Mouse (Mus musculus) stomach, embryonic 14.5 days (tissue): ENCODE results near the gene Ptprr. TPM values are rescaled to one million over a fixed set of nuclear protein-coding genes. Genes with fewer than 3 reads are reported as not detected.

Experiments used
- ATAC-seq: fragments of 200-750 bp; cut with Nextera tagmentation; 2 replicates; pipeline ENCODE4 v1.8.0; 2017; ENCODE audit warnings: low read depth, moderate TSS enrichment; ENCODE audit not compliant: insufficient number of reproducible peaks, insufficient read depth, low FRiP score
- H3K27ac ChIP-seq: fragments of 300-500 bp; sonication (generic); 2 replicates; pipeline ENCODE4 v1.5.1; 2014; ENCODE audit warnings: mild to moderate bottlenecking, low read length, moderate library complexity, mixed read lengths
- H3K27me3 ChIP-seq: fragments of 300-500 bp; sonication (generic); 2 replicates; pipeline ENCODE4 v1.6.1; 2014; ENCODE audit warnings: low read length, control low read depth, mixed read lengths; ENCODE audit not compliant: control insufficient read depth, insufficient read depth
- H3K36me3 ChIP-seq: fragments of 300-500 bp; sonication (generic); 2 replicates; pipeline ENCODE4 v1.6.1; 2014; ENCODE audit warnings: mild to moderate bottlenecking, control low read depth, low read length, moderate library complexity, mixed read lengths; ENCODE audit not compliant: control insufficient read depth, insufficient read depth
- H3K4me1 ChIP-seq: fragments of 300-500 bp; sonication (generic); 2 replicates; pipeline ENCODE4 v1.6.1; 2014; ENCODE audit warnings: low read length, control low read depth, mixed read lengths; ENCODE audit not compliant: control insufficient read depth, insufficient read depth
- H3K4me2 ChIP-seq: fragments of 300-500 bp; sonication (generic); replicated peaks from 2 replicates; pipeline ENCODE4 v1.6.1; 2014; ENCODE audit warnings: low read depth, low read length, control low read depth
- H3K4me3 ChIP-seq: fragments of 300-500 bp; sonication (generic); 2 replicates; pipeline ENCODE4 v1.5.1; 2014; ENCODE audit warnings: low read depth, low read length, control low read depth
- H3K9ac ChIP-seq: fragments of 300-500 bp; sonication (generic); replicated peaks from 2 replicates; pipeline ENCODE4 v1.6.1; 2014; ENCODE audit warnings: low read depth, mild to moderate bottlenecking, control low read depth, low read length, moderate library complexity, mixed read lengths
- H3K9me3 ChIP-seq: fragments of 300-500 bp; sonication (generic); 2 replicates; pipeline ENCODE4 v1.6.1; 2016; ENCODE audit warnings: low read depth, low read length, control low read depth; ENCODE audit not compliant: control insufficient read depth
- WGBS: fragments of 180-500 bp; shearing (Covaris S2); extraction: QIAGEN DNeasy Blood & Tissue Kit; methylation state at CpG from one replicate; pipeline ENCODE4 v1.1.7; 2014; 5-methylcytosine and 5-hydroxymethylcytosine counted together
- polyA plus RNA-seq: library from polyadenylated mRNA; unstranded; fragments of >200 nt; fragmentation: Nextera tagmentation; extraction: Ambion mirVana; gene quantifications from 2 replicates; pipeline ENCODE4 v1.2.1, GENCODE M21; 2014

Ptprr gene
- polyA plus RNA-seq, 1 experiment from 2014 or later, result 2.3 TPM

GRCm38 (mm10) chr10:116191724-116192123 lies 173.7 kb downstream of the Ptprr start:
- no peak overlapping the region for H3K9ac ChIP-seq
- 85% methylated on average over 2 of the region's 2 CpGs for WGBS
- no peak overlapping the region for H3K27ac ChIP-seq
- no peaks in the 10 kb centered on the region for H3K4me1 ChIP-seq
- no peaks in the 10 kb centered on the region for H3K36me3 ChIP-seq
- no peak for ATAC-seq
- H3K9me3 ChIP-seq, result no peaks in the 10 kb centered on the region
- H3K4me3 ChIP-seq, result no peak overlapping the region
- H3K27me3 ChIP-seq, result no peaks in the 10 kb centered on the region
- no peak overlapping the region for H3K4me2 ChIP-seq

GRCm38 (mm10) chr10:116192293-116192692 lies 174.3 kb downstream of the Ptprr start:
- no peaks in the 10 kb centered on the region for H3K36me3 ChIP-seq
- no peak overlapping the region for H3K4me3 ChIP-seq
- no peaks in the 10 kb centered on the region for H3K4me1 ChIP-seq
- WGBS, result 68% methylated on average over 8 of the region's 8 CpGs
- H3K9me3 ChIP-seq, result no peaks in the 10 kb centered on the region
- no peak overlapping the region for H3K9ac ChIP-seq
- H3K27ac ChIP-seq, result no peak overlapping the region
- no peak for ATAC-seq
- no peak overlapping the region for H3K4me2 ChIP-seq
- no peaks in the 10 kb centered on the region for H3K27me3 ChIP-seq

- H3K4me3 ChIP-seq, result no peak overlapping the region
- H3K9ac ChIP-seq, result no peak overlapping the region
- H3K4me2 ChIP-seq, result no peak overlapping the region
- no peaks in the 10 kb centered on the region for H3K27me3 ChIP-seq
- 51% methylated on average over 8 of the region's 8 CpGs for WGBS
- no peaks in the 10 kb centered on the region for H3K4me1 ChIP-seq
- H3K36me3 ChIP-seq, result no peaks in the 10 kb centered on the region
- H3K9me3 ChIP-seq, result no peaks in the 10 kb centered on the region
- H3K27ac ChIP-seq, result no peak overlapping the region
- no peak for ATAC-seq
These were observed 176.4 kb downstream of the Ptprr start for GRCm38 (mm10) chr10:116194409-116194808.

GRCm38 (mm10) chr10:116196596-116197415 lies 178.8 kb downstream of the Ptprr start:
- Histone ChIP-seq H3K9ac (no peak overlapping the region), H3K4me2 (no peak overlapping the region), H3K9me3 (no peaks in the 10 kb centered on the region), H3K36me3 (no peaks in the 10 kb centered on the region), H3K27me3 (no peaks in the 10 kb centered on the region), H3K4me1 (0 out of 2 replicates have a peak, but pooled peaks cover 2% of the 10 kb centered on the region), H3K4me3 (no peak overlapping the region), H3K27ac (no peak overlapping the region)
- 22% methylated on average over 14 of the region's 14 CpGs for WGBS
- ATAC-seq, result no peak

- no peak overlapping the region for H3K27ac ChIP-seq
- 16% methylated on average over 4 of the region's 4 CpGs for WGBS
- no peak overlapping the region for H3K4me2 ChIP-seq
- 0 out of 2 replicates have a peak, but pooled peaks cover 2% of the 10 kb centered on the region for H3K4me1 ChIP-seq
- no peak; the same call in 1 of the 2 replicates for ATAC-seq
- no peaks in the 10 kb centered on the region for H3K36me3 ChIP-seq
- H3K9ac ChIP-seq, result no peak overlapping the region
- no peaks in the 10 kb centered on the region for H3K9me3 ChIP-seq
- no peak overlapping the region for H3K4me3 ChIP-seq
- no peaks in the 10 kb centered on the region for H3K27me3 ChIP-seq
These were observed 179.5 kb downstream of the Ptprr start for GRCm38 (mm10) chr10:116197416-116197939.

GRCm38 (mm10) chr10:116199035-116199434 lies 181.0 kb downstream of the Ptprr start:
- H3K9me3 ChIP-seq, result no peaks in the 10 kb centered on the region
- no peak overlapping the region for H3K4me2 ChIP-seq
- 0 out of 2 replicates have a peak, but pooled peaks cover 2% of the 10 kb centered on the region for H3K4me1 ChIP-seq
- WGBS, result 24% methylated on average over 5 of the region's 5 CpGs
- no peaks in the 10 kb centered on the region for H3K27me3 ChIP-seq
- H3K27ac ChIP-seq, result no peak overlapping the region
- no peak overlapping the region for H3K9ac ChIP-seq
- ATAC-seq, result no peak
- H3K4me3 ChIP-seq, result no peak overlapping the region
- H3K36me3 ChIP-seq, result no peaks in the 10 kb centered on the region

GRCm38 (mm10) chr10:116201542-116201941 lies 183.5 kb downstream of the Ptprr start:
- 84% methylated on average over 8 of the region's 8 CpGs for WGBS
- H3K4me2 ChIP-seq, result no peak overlapping the region
- H3K4me3 ChIP-seq, result no peak overlapping the region
- H3K9me3 ChIP-seq, result no peaks in the 10 kb centered on the region
- no peaks in the 10 kb centered on the region for H3K27me3 ChIP-seq
- no peak overlapping the region for H3K9ac ChIP-seq
- 0 out of 2 replicates have a peak, but pooled peaks cover 2% of the 10 kb centered on the region for H3K4me1 ChIP-seq
- no peaks in the 10 kb centered on the region for H3K36me3 ChIP-seq
- H3K27ac ChIP-seq, result no peak overlapping the region
- no peak for ATAC-seq

- Histone ChIP-seq H3K4me2 (no peak overlapping the region), H3K9me3 (no peaks in the 10 kb centered on the region), H3K36me3 (no peaks in the 10 kb centered on the region), H3K27me3 (no peaks in the 10 kb centered on the region), H3K27ac (no peak overlapping the region), H3K4me3 (no peak overlapping the region), H3K4me1 (no peaks in the 10 kb centered on the region), H3K9ac (no peak overlapping the region)
- no peak for ATAC-seq
- WGBS, result 24% methylated on average over 15 of the region's 15 CpGs
These were observed 187.8 kb downstream of the Ptprr start for GRCm38 (mm10) chr10:116205580-116206358.
